Mouse (Mus musculus) hematopoietic multipotent progenitor cell, adult 10-12 weeks (in vitro differentiated cells): ENCODE results near the gene Gars. TPM values are rescaled to one million over a fixed set of nuclear protein-coding genes. Genes with fewer than 3 reads are reported as not detected.

Source experiments
- polyA plus RNA-seq: library from polyadenylated mRNA; stranded (reverse); fragments of >175 nt; gene quantifications from 2 replicates; pipeline ENCODE4 v1.2.3, GENCODE M21; 2012; ENCODE audit warnings: low replicate concordance

The Gars gene
- polyA plus RNA-seq = 28.8 and 42.4 TPM in 2 replicates

GRCm38 (mm10) chr6:55037799-55038670 lies at the start of gene Gars:
TSS of gene Gars (plus strand) at chr6:55038007.

GRCm38 (mm10) chr6:54992734-54993260 lies 45.0 kb upstream of the Gars start, which contains the start of gene Ggct:
TSS of gene Ggct (minus strand) at chr6:54992950.

Other genes starting within 250 kb of the Gars start
- 30.3 and 172 TPM in 2 replicates for gene Znrf2, start 221.1 kb upstream of the Gars start, polyA plus RNA-seq
- 31.9 and 55.7 TPM in 2 replicates for gene Nod1, start 65.4 kb upstream of the Gars start, polyA plus RNA-seq
- 12.4 and 20.6 TPM in 2 replicates for gene Ggct, start 45.1 kb upstream of the Gars start, polyA plus RNA-seq
- gene Crhr2, start 95.0 kb downstream of the Gars start, polyA plus RNA-seq = not detected in 2 replicates
- not detected in 2 replicates for gene Inmt, start 137.0 kb downstream of the Gars start, polyA plus RNA-seq
- gene Mindy4, start 165.4 kb downstream of the Gars start, polyA plus RNA-seq = 0.06 TPM in 1 of 2 replicates, not detected in the other